Mouse (Mus musculus) megakaryocyte, embryonic 14.5 days (primary cell): ENCODE measurements around the gene Zfand6. TPM values are rescaled to one million over a fixed set of nuclear protein-coding genes. Genes with fewer than 3 reads are reported as not detected.

Experiments used
- H3K27me3 ChIP-seq: replicated peaks from 2 replicates; pipeline ENCODE3; 2012; ENCODE audit warnings: inconsistent platforms
- H3K36me3 ChIP-seq: replicated peaks from 2 replicates; pipeline ENCODE3; 2012; ENCODE audit warnings: low read length, inconsistent platforms, mixed read lengths
- H3K4me1 ChIP-seq: 2 replicates; pipeline ENCODE4 v1.6.1; 2012; ENCODE audit warnings: inconsistent platforms
- H3K4me3 ChIP-seq: replicated peaks from 2 replicates; pipeline ENCODE3; 2012; ENCODE audit warnings: moderate library complexity, mild to moderate bottlenecking, inconsistent platforms
- H3K9me3 ChIP-seq: 2 replicates; pipeline ENCODE4 v1.6.1; 2012; ENCODE audit warnings: inconsistent platforms
- FLI1 ChIP-seq: IDR thresholded peaks from 2 replicates; pipeline ENCODE4 v1.6.1; 2012; ENCODE audit warnings: low read length, inconsistent platforms, mixed read lengths
- GATA1 ChIP-seq: IDR thresholded peaks from 3 replicates; pipeline ENCODE4 v1.6.1; 2012; ENCODE audit warnings: mixed read lengths, low read length, inconsistent platforms, borderline replicate concordance
- polyA plus RNA-seq: library from polyadenylated mRNA; stranded (reverse); fragments of >175 nt; gene quantifications from 2 replicates; pipeline ENCODE4 v1.2.3, GENCODE M21; 2012; ENCODE audit warnings: low replicate concordance; ENCODE audit not compliant: insufficient read depth

Gene Zfand6
- polyA plus RNA-seq, 1 experiment: 9.0 TPM

DNA sequence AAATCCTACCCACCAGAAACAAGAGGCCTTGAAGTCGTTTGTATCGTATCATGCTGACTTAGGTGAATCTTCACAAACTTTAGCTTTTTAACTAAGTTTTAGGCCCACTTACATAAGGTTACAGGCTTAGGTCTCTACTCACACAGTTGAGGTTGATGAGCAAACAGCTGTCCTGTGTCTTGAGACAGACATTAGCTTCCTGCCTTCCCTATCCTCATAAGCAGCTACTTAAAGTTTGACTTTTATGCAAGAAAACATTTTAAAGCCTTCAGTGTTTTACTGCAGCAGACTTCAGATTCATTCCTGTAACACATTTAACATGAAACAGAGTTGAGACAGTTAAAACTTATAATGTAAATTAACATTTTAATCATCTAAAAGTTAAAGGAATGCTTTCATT, 37.0 kb downstream of the Zfand6 start:
- TF ChIP-seq GATA1 (no peak), FLI1 (no peak)
- H3K27me3 ChIP-seq: no peaks in the 10 kb centered on the region
- H3K4me3 ChIP-seq: no peak overlapping the region
- peaks cover 50% of the 10 kb centered on the region for H3K4me1 ChIP-seq
- H3K9me3 ChIP-seq: no peaks in the 10 kb centered on the region
- peaks cover 39% of the 10 kb centered on the region for H3K36me3 ChIP-seq

DNA sequence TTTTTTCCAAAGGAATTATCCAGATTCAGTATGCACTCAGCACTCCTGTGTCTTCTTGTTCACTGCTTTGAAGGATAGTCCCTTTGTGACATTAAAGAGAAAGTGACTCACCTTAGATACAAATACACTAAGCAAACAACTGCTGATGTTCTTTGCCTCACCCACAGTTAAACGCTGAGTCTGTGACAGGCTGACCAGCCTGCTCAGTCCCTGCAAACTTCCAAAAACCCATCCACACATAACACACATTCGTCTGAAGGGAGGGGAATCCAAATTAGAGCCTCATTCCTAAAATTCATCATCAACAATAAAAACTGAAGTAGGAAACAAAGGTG, 37.8 kb downstream of the Zfand6 start:
- TF ChIP-seq GATA1: no peak
- H3K4me3 ChIP-seq: no peak overlapping the region
- H3K4me1 ChIP-seq: peaks cover 45% of the 10 kb centered on the region
- no peaks in the 10 kb centered on the region for H3K9me3 ChIP-seq
- peaks cover 41% of the 10 kb centered on the region for H3K36me3 ChIP-seq
- no peaks in the 10 kb centered on the region for H3K27me3 ChIP-seq

DNA sequence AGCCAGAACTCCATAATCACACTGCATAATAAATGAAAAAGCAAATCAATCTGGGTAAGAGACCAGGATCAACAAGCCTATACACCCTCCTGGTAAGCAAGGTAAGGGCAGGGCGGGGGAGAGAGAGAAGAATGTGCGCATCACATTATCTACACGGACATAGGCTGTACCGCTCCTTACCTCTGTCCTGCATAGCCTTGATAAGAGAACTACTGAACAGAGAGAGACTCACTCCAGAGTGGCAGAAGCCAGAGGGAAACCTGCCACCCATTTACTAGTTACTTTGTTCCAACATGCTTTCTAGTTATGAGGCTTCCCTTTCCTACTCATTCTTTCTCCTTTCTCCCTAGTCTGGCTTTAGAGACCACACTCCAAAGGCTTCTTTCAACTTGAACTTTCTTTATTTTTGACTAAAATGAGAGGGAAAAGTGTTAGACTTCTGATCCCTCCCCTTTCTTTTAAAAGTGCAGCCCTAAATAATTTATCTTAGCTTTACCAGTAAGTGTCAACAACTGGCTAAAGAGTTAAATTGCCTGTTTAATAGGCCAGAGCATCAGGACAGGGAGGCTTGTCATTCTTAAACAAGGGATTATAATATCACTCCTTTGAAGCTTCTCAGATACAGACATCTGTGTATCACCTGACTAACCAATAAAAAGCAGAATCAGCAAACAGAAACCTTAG, 38.3 kb downstream of the Zfand6 start:
- Histone ChIP-seq H3K4me1 (peaks cover 45% of the 10 kb centered on the region), H3K36me3 (peaks cover 41% of the 10 kb centered on the region), H3K4me3 (no peak overlapping the region), H3K9me3 (no peaks in the 10 kb centered on the region), H3K27me3 (no peaks in the 10 kb centered on the region)
- no peak for TF ChIP-seq GATA1
- TF ChIP-seq FLI1: no peak

- peaks cover 30% of the 10 kb centered on the region for H3K4me1 ChIP-seq
- H3K4me3 ChIP-seq: no peak overlapping the region
- no peaks in the 10 kb centered on the region for H3K9me3 ChIP-seq
- no peaks in the 10 kb centered on the region for H3K27me3 ChIP-seq
- peaks cover 36% of the 10 kb centered on the region for H3K36me3 ChIP-seq
- TF ChIP-seq GATA1: no peak
Measured at GRCm38 (mm10) chr7:84649016-84649415, 40.7 kb downstream of the Zfand6 start.

GRCm38 (mm10) chr7:84646256-84646655, 43.5 kb downstream of the Zfand6 start:
- Histone ChIP-seq H3K4me3 (no peak overlapping the region), H3K36me3 (peaks cover 28% of the 10 kb centered on the region), H3K9me3 (no peaks in the 10 kb centered on the region), H3K4me1 (peaks cover 14% of the 10 kb centered on the region), H3K27me3 (no peaks in the 10 kb centered on the region)
- TF ChIP-seq GATA1 (no peak), FLI1 (no peak)

- peaks cover 24% of the 10 kb centered on the region for H3K36me3 ChIP-seq
- H3K27me3 ChIP-seq: no peaks in the 10 kb centered on the region
- H3K4me1 ChIP-seq: peaks cover 4% of the 10 kb centered on the region; the same call in 1 of the 2 replicates
- no peak for TF ChIP-seq GATA1
- TF ChIP-seq FLI1: no peak
- H3K9me3 ChIP-seq: no peaks in the 10 kb centered on the region
- no peak overlapping the region for H3K4me3 ChIP-seq
Measured at GRCm38 (mm10) chr7:84643270-84643998, 46.3 kb downstream of the Zfand6 start.

DNA sequence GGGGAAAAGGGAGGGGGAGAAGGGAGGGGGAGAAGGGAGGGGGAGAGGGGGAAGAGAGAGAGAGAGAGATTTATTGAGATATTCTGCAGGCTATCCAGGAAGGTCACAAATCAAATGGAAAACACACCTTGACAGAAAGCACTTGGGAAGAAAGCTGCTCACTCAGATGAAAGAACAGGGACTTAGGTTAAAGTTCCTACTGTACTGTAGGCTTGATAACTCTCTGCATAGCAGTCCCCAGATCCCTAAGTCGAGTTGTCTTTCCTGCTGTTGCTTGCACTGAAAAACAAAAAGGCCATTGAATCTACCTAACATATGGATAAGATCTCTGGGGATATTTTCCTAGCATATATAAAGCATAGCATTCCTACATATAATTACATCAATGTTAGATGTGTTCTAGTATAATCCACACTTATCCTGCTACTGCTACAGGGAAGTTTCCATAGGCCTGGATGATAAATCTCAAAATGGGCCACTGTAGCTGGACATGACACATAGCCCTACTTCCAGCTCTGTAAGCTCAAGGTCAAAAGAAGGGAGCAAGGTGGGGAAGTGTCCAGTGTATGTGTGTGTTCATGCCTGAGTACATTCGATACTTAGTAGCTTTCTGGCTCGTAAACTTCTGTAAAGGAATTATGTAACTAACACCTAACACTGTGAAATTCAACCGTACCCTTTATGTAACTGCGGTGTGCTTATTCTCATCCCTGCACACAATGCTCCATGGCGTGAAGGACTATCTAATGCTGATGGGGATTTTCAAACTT, 47.4 kb downstream of the Zfand6 start:
- Histone ChIP-seq H3K4me3 (no peak overlapping the region), H3K36me3 (peaks cover 15% of the 10 kb centered on the region), H3K4me1 (peaks cover 4% of the 10 kb centered on the region; the same call in 1 of the 2 replicates), H3K9me3 (no peaks in the 10 kb centered on the region), H3K27me3 (no peaks in the 10 kb centered on the region)
- no peak for TF ChIP-seq FLI1

GRCm38 (mm10) chr7:84636939-84637338, 52.8 kb downstream of the Zfand6 start:
- no peaks in the 10 kb centered on the region for H3K9me3 ChIP-seq
- H3K36me3 ChIP-seq: peaks cover 36% of the 10 kb centered on the region
- H3K27me3 ChIP-seq: no peaks in the 10 kb centered on the region
- peaks cover 7% of the 10 kb centered on the region; the same call in 1 of the 2 replicates for H3K4me1 ChIP-seq
- H3K4me3 ChIP-seq: no peak overlapping the region
- TF ChIP-seq GATA1 (no peak), FLI1 (no peak)

DNA sequence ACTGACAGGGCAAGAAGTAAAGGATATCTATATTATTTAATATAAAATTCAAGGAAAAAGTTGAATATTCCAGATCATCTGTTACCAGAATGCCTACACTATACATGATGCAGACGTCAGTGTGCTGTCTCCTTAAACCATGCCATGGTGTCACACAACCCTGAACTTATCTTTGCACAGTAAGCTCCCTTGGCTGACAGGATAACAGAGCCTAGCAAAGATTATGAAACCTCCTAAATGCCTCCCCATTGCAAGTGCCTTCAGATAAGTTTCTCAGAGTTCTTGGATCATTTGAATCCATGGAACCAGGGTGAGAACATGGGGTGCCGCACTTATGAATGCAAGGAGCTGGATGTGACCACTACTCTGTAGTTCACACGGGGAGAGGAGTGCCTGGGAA, 57.9 kb downstream of the Zfand6 start:
- peaks cover 3% of the 10 kb centered on the region; the same call in 1 of the 2 replicates for H3K4me1 ChIP-seq
- peaks cover 38% of the 10 kb centered on the region for H3K36me3 ChIP-seq
- no peaks in the 10 kb centered on the region for H3K27me3 ChIP-seq
- no peak for TF ChIP-seq FLI1
- no peak for TF ChIP-seq GATA1
- H3K9me3 ChIP-seq: no peaks in the 10 kb centered on the region
- H3K4me3 ChIP-seq: no peak overlapping the region

GRCm38 (mm10) chr7:84623718-84624117, 66.0 kb downstream of the Zfand6 start:
- Histone ChIP-seq H3K9me3 (peaks cover 3% of the 10 kb centered on the region; the same call in 1 of the 2 replicates), H3K27me3 (no peaks in the 10 kb centered on the region), H3K36me3 (peaks cover 58% of the 10 kb centered on the region), H3K4me1 (no peaks in the 10 kb centered on the region), H3K4me3 (no peak overlapping the region)
- TF ChIP-seq FLI1 (no peak), GATA1 (no peak)
